Mouse (Mus musculus) adrenal gland, postnatal 14 days (tissue): ENCODE data around the gene Cd46. TPM values are rescaled to one million over a fixed set of nuclear protein-coding genes. Genes with fewer than 3 reads are reported as not detected.
A peak's percentile ranks its signal among the peaks of the same experiment; 100 is the strongest.

ENCODE experiments used
- DNase-seq: peaks from one replicate; pipeline ENCODE4 v3.0.0; 2021; ENCODE audit warnings: mixed read lengths
- long read RNA-seq, 2 experiments: library from polyadenylated mRNA; stranded (forward); transcript quantifications; one replicate each; pipeline ENCODE4 v2.0.0; 2021
- total RNA-seq: library from RNA; stranded (reverse); gene quantifications from 2 replicates; pipeline ENCODE4 v1.2.3, GENCODE M21; 2021

Gene Cd46
- total RNA-seq, result 2.0 TPM in 2 replicates
- long read RNA-seq, experiment 1, result 0 reads
- long read RNA-seq, experiment 2, partial matches to known transcripts, result 0 of 1 reads
- long read RNA-seq, experiment 2, other reads (novel, unspliced or antisense), result 1 of 1 reads

GRCm38 (mm10) chr1:195092220-195092720 is at the start of gene Cd46:
Gene Cd46 (minus strand): TSS chr1:195092249.
- DNase-seq, result peak; percentile 88

- DNase-seq, result no peak
These were observed 40.0 kb upstream of the Cd46 start for GRCm38 (mm10) chr1:195132070-195132469.

- DNase-seq, result no peak
These were observed 39.6 kb upstream of the Cd46 start for GRCm38 (mm10) chr1:195131675-195132015.

- DNase-seq, result peak; percentile 91
These were observed 39.1 kb upstream of the Cd46 start, which contains the start of gene Cr1l for GRCm38 (mm10) chr1:195130953-195131674. Gene Cr1l (minus strand): TSS chr1:195131586.

GRCm38 (mm10) chr1:195130479-195130878 is 38.4 kb upstream of the Cd46 start:
- no peak for DNase-seq

GRCm38 (mm10) chr1:195129867-195130266 is 37.8 kb upstream of the Cd46 start:
- no peak for DNase-seq

- no peak for DNase-seq
These were observed 22.4 kb upstream of the Cd46 start for GRCm38 (mm10) chr1:195114414-195114813.

- DNase-seq, result no peak
These were observed 21.6 kb upstream of the Cd46 start for GRCm38 (mm10) chr1:195113621-195114020.

GRCm38 (mm10) chr1:195100693-195101092 is 8.6 kb upstream of the Cd46 start:
- DNase-seq, result no peak

- DNase-seq, result no peak
These were observed 6.0 kb upstream of the Cd46 start for GRCm38 (mm10) chr1:195098004-195098403.

GRCm38 (mm10) chr1:195091699-195092219 is 290 bp downstream of the Cd46 start:
- no peak for DNase-seq

GRCm38 (mm10) chr1:195082142-195082541 is 9.9 kb downstream of the Cd46 start:
- no peak for DNase-seq

GRCm38 (mm10) chr1:195040437-195040836 is 51.6 kb downstream of the Cd46 start:
- peak; percentile 54 for DNase-seq

GRCm38 (mm10) chr1:195038386-195038785 is 53.7 kb downstream of the Cd46 start:
- DNase-seq, result no peak

- no peak for DNase-seq
These were observed 54.1 kb downstream of the Cd46 start for GRCm38 (mm10) chr1:195037985-195038384.

GRCm38 (mm10) chr1:195037483-195037882 is 54.6 kb downstream of the Cd46 start:
- DNase-seq, result no peak

- peak; percentile 86 for DNase-seq
These were observed 58.1 kb downstream of the Cd46 start for GRCm38 (mm10) chr1:195033941-195034340.

- no peak for DNase-seq
These were observed 59.3 kb downstream of the Cd46 start for GRCm38 (mm10) chr1:195032738-195033137.

GRCm38 (mm10) chr1:195031786-195032185 is 60.3 kb downstream of the Cd46 start:
- no peak for DNase-seq

- DNase-seq, result no peak
These were observed 64.5 kb downstream of the Cd46 start for GRCm38 (mm10) chr1:195027507-195027906.

- no peak for DNase-seq
These were observed 68.2 kb downstream of the Cd46 start for GRCm38 (mm10) chr1:195023848-195024247.

- no peak for DNase-seq
These were observed 70.2 kb downstream of the Cd46 start for GRCm38 (mm10) chr1:195021831-195022230.

GRCm38 (mm10) chr1:195019062-195019600 is 72.9 kb downstream of the Cd46 start:
- no peak for DNase-seq
